Mouse (Mus musculus) large intestine, adult 2 months (tissue): ENCODE data around the gene LTO1. TPM values are rescaled to one million over a fixed set of nuclear protein-coding genes. Genes with fewer than 3 reads are reported as not detected.

Experiments
- polyA plus RNA-seq: library from polyadenylated mRNA; depleted of rRNA; stranded (reverse); fragments of >200 nt; gene quantifications from 2 replicates; pipeline ENCODE4 v1.2.3, GENCODE M21; 2012; rRNA removed

The LTO1 gene
- polyA plus RNA-seq, 1 experiment: 20.9 TPM

Other genes with a start within 250 kb of the LTO1 start
- 6.9 and 12.2 TPM in 2 replicates for gene Ano1, start 163.1 kb upstream of the LTO1 start, polyA plus RNA-seq
- 0.05 TPM in 1 of 2 replicates, not detected in the other for gene Fgf3, start 77.0 kb upstream of the LTO1 start, polyA plus RNA-seq
- gene Fgf4, start 67.7 kb upstream of the LTO1 start, polyA plus RNA-seq: 0.02 TPM in 1 of 2 replicates, not detected in the other
- 6.7 and 24.6 TPM in 2 replicates for gene Fgf15, start 18.6 kb upstream of the LTO1 start, polyA plus RNA-seq
- 91.0 and 101 TPM in 2 replicates for gene Ccnd1, start 24.8 kb downstream of the LTO1 start, polyA plus RNA-seq